Mouse (Mus musculus) heart, embryonic 16.5 days (tissue): Measurements from ENCODE around the gene Necap2. TPM values are rescaled to one million over a fixed set of nuclear protein-coding genes. Genes with fewer than 3 reads are reported as not detected.
A peak's percentile ranks its signal among the peaks of the same experiment; 100 is the strongest.

Source experiments
- ATAC-seq: fragments of 200-750 bp; cut with Nextera tagmentation; replicated peaks from 2 replicates; pipeline ENCODE4 v1.8.0; 2017; ENCODE audit warnings: moderate number of reproducible peaks; ENCODE audit not compliant: insufficient read depth, low FRiP score; ENCODE audit errors: extremely low read depth
- H3K27ac ChIP-seq: fragments of 300-500 bp; sonication (generic); 2 replicates; pipeline ENCODE4 v1.5.1; 2014; ENCODE audit warnings: mild to moderate bottlenecking, low read length, control low read depth, moderate library complexity
- H3K27me3 ChIP-seq: fragments of 300-500 bp; sonication (generic); 2 replicates; pipeline ENCODE4 v1.6.1; 2014; ENCODE audit warnings: low read length, mixed read lengths; ENCODE audit not compliant: control insufficient read depth, insufficient read depth
- H3K36me3 ChIP-seq: fragments of 300-500 bp; sonication (generic); 2 replicates; pipeline ENCODE4 v1.6.1; 2014; ENCODE audit not compliant: control insufficient read depth, insufficient read depth
- H3K4me1 ChIP-seq: fragments of 300-500 bp; sonication (generic); 2 replicates; pipeline ENCODE4 v1.6.1; 2014; ENCODE audit warnings: low read length, mixed read lengths; ENCODE audit not compliant: control insufficient read depth, insufficient read depth
- H3K4me2 ChIP-seq: fragments of 300-500 bp; sonication (generic); 2 replicates; pipeline ENCODE4 v1.6.1; 2014; ENCODE audit warnings: low read depth, mild to moderate bottlenecking, control low read depth, low read length
- H3K4me3 ChIP-seq: fragments of 300-500 bp; sonication (generic); 2 replicates; pipeline ENCODE4 v1.5.1; 2014; ENCODE audit warnings: mild to moderate bottlenecking, control low read depth, low read length
- H3K9ac ChIP-seq: fragments of 300-500 bp; sonication (generic); 2 replicates; pipeline ENCODE4 v1.6.1; 2014; ENCODE audit warnings: low read length, control low read depth
- H3K9me3 ChIP-seq: fragments of 300-500 bp; sonication (generic); replicated peaks from 2 replicates; pipeline ENCODE4 v1.6.1; 2016; ENCODE audit warnings: low read length; ENCODE audit not compliant: control insufficient read depth
- WGBS: fragments of 180-500 bp; shearing (Covaris S2); extraction: QIAGEN DNeasy Blood & Tissue Kit; methylation state at CpG from one replicate; pipeline ENCODE4 v1.1.7; 2014; 5-methylcytosine and 5-hydroxymethylcytosine counted together
- polyA plus RNA-seq: library from polyadenylated mRNA; unstranded; fragments of >200 nt; fragmentation: Nextera tagmentation; extraction: Ambion mirVana; gene quantifications from 2 replicates; pipeline ENCODE4 v1.2.1, GENCODE M21; 2015

Gene Necap2
- polyA plus RNA-seq, result 49.8 and 50.1 TPM in 2 replicates

- Histone ChIP-seq H3K4me3 (peak within 1 kb of the TSS; percentile 100), H3K27ac (peak within 1 kb of the TSS; percentile 80), H3K4me1 (peaks cover 29% of the 10 kb centered on the region), H3K4me2 (peak within 1 kb of the TSS; percentile 96), H3K27me3 (no peaks in the 10 kb centered on the region), H3K9ac (peak within 1 kb of the TSS; percentile 99), H3K9me3 (no peaks in the 10 kb centered on the region; the same call in 1 of the 2 replicates), H3K36me3 (no peaks in the 10 kb centered on the region; the same call in 1 of the 2 replicates)
- WGBS, result under 1% methylated on average over 67 of the region's 67 CpGs
- peak; percentile 83 for ATAC-seq
Measured at GRCm38 (mm10) chr4:141077681-141078509, at the start of gene Necap2. Gene Necap2, minus strand, starts transcription at chr4:141078357.

DNA sequence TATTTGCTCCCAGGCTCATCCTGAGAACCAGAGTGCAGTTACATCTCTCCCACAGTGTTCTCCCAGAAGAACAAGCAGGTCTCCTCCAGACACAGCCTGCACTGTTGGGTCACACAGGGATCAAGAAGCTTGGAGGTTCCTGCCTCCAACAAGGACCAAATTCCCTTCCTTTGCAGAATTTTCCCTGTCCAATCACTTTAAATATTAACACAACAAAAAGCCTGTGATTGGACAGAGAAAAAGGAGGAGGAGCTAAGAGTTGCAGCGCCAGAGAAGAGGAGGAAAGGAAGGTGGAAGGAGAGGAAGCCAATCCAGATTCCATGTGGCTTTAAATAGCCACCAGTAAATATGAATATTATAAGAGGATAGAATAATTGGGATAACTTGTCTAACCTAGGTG, 44.9 kb upstream of the Necap2 start:
- H3K9me3 ChIP-seq, result no peaks in the 10 kb centered on the region
- WGBS, result 27% methylated on average over 1 of the region's 1 CpGs
- H3K36me3 ChIP-seq, result peaks cover 4% of the 10 kb centered on the region
- H3K4me1 ChIP-seq, result peaks cover 28% of the 10 kb centered on the region
- no peak overlapping the region for H3K27ac ChIP-seq
- no peaks in the 10 kb centered on the region for H3K27me3 ChIP-seq
- ATAC-seq, result no peak
- H3K4me2 ChIP-seq, result no peak overlapping the region
- no peak overlapping the region for H3K9ac ChIP-seq
- H3K4me3 ChIP-seq, result no peak overlapping the region

DNA sequence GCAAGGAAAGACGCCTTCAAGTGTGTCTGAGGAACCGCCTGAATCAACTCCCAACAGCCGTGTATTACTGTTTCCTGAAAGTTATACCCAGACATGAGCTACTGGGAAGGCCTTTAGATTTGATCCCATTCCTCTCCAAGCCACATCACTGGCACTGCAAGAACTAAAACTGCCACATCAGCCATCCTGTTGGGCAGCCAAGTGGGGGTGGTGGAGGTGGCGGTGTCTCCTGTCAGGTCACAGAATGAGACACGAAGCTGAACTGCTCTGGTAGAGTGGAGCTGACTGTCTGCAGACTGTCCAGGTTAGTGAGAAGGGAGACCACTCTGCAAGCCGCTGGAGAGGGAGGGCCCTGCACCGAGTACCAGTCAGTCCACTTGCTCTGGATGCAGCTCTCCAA, 44.5 kb upstream of the Necap2 start:
- H3K4me2 ChIP-seq, result no peak overlapping the region
- H3K27ac ChIP-seq, result no peak overlapping the region
- no peak overlapping the region for H3K4me3 ChIP-seq
- H3K4me1 ChIP-seq, result peaks cover 28% of the 10 kb centered on the region
- peaks cover 4% of the 10 kb centered on the region for H3K36me3 ChIP-seq
- no peaks in the 10 kb centered on the region for H3K9me3 ChIP-seq
- no peaks in the 10 kb centered on the region for H3K27me3 ChIP-seq
- WGBS, result 64% methylated on average over 7 of the region's 7 CpGs
- no peak; the same call in 1 of the 2 replicates for ATAC-seq
- no peak overlapping the region for H3K9ac ChIP-seq

- 0 out of 2 replicates have a peak, but pooled peaks have one; percentile 33 for ATAC-seq
- Histone ChIP-seq H3K9me3 (no peaks in the 10 kb centered on the region), H3K27ac (no peak overlapping the region), H3K4me1 (peaks cover 28% of the 10 kb centered on the region), H3K36me3 (peaks cover 16% of the 10 kb centered on the region), H3K4me2 (no peak overlapping the region), H3K4me3 (no peak overlapping the region), H3K9ac (no peak overlapping the region), H3K27me3 (no peaks in the 10 kb centered on the region)
- 25% methylated on average over 11 of the region's 11 CpGs for WGBS
Measured at GRCm38 (mm10) chr4:141120700-141121099, 42.5 kb upstream of the Necap2 start.

- ATAC-seq, result no peak
- H3K27ac ChIP-seq, result no peak overlapping the region
- no peak overlapping the region for H3K4me3 ChIP-seq
- H3K9me3 ChIP-seq, result no peaks in the 10 kb centered on the region
- H3K27me3 ChIP-seq, result no peaks in the 10 kb centered on the region
- 58% methylated on average over 4 of the region's 4 CpGs for WGBS
- peaks cover 32% of the 10 kb centered on the region for H3K36me3 ChIP-seq
- H3K4me1 ChIP-seq, result peaks cover 27% of the 10 kb centered on the region
- H3K9ac ChIP-seq, result 0 out of 2 replicates have a peak overlapping the region, but pooled peaks have one; percentile 9
- H3K4me2 ChIP-seq, result no peak overlapping the region
Measured at GRCm38 (mm10) chr4:141118691-141119090, 40.5 kb upstream of the Necap2 start.

DNA sequence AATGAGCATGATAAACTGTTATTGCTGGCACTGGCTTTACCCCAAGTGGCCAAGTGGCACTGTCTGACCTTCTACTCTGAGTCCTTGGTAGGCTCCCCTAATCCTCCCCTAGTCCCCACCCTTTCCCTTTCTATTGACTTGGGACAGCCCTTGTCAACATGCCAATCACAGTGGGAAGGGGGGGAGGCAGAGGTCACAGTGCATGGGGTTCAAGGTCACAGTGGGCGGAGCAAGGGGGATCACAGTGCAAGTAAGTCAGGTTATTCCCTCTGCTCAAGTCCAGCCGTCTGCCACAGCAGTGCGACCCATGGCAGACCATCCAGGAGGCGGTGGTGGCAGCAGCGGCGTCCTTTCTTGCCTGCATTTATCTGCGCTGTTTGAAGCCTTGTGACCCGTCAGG, 37.2 kb upstream of the Necap2 start:
- no peaks in the 10 kb centered on the region for H3K9me3 ChIP-seq
- ATAC-seq, result no peak
- peaks cover 40% of the 10 kb centered on the region for H3K36me3 ChIP-seq
- no peak overlapping the region for H3K4me2 ChIP-seq
- H3K27ac ChIP-seq, result no peak overlapping the region
- H3K4me1 ChIP-seq, result peaks cover 12% of the 10 kb centered on the region
- H3K9ac ChIP-seq, result no peak overlapping the region
- H3K27me3 ChIP-seq, result no peaks in the 10 kb centered on the region
- no peak overlapping the region for H3K4me3 ChIP-seq
- WGBS, result 74% methylated on average over 8 of the region's 8 CpGs

- Histone ChIP-seq H3K27me3 (no peaks in the 10 kb centered on the region), H3K4me2 (no peak overlapping the region), H3K36me3 (peaks cover 40% of the 10 kb centered on the region), H3K27ac (0 out of 2 replicates have a peak overlapping the region, but pooled peaks have one; percentile 4), H3K9ac (no peak overlapping the region), H3K4me3 (no peak overlapping the region), H3K4me1 (peaks cover 12% of the 10 kb centered on the region), H3K9me3 (no peaks in the 10 kb centered on the region)
- 72% methylated on average over 6 of the region's 6 CpGs for WGBS
- ATAC-seq, result no peak
Measured at GRCm38 (mm10) chr4:141114521-141114981, 36.4 kb upstream of the Necap2 start.

DNA sequence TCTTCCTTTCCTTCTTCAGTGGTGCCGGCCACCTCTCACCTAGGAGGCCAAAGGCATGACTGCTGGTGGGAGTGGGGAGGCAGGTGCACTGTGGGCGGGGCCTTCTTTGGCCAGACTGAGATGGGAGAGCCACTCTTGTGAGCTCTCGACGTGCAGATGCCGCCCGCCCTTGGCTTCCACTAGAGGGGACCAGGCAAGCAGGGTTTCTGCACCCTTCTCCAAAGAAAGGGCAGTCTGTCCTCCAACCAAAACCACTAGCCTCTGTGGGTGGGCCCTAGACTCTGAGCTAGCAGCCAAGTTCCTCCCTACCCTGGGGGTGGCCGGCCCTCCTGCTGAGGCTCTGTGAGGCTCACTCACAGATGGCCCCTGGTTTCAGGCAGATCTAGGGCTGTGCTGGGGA, 35.7 kb upstream of the Necap2 start:
- Histone ChIP-seq H3K9me3 (no peaks in the 10 kb centered on the region), H3K4me2 (no peak overlapping the region), H3K4me1 (peaks cover 7% of the 10 kb centered on the region), H3K9ac (no peak overlapping the region), H3K27ac (no peak overlapping the region), H3K36me3 (peaks cover 40% of the 10 kb centered on the region), H3K27me3 (no peaks in the 10 kb centered on the region), H3K4me3 (no peak overlapping the region)
- 67% methylated on average over 7 of the region's 7 CpGs for WGBS
- no peak for ATAC-seq

DNA sequence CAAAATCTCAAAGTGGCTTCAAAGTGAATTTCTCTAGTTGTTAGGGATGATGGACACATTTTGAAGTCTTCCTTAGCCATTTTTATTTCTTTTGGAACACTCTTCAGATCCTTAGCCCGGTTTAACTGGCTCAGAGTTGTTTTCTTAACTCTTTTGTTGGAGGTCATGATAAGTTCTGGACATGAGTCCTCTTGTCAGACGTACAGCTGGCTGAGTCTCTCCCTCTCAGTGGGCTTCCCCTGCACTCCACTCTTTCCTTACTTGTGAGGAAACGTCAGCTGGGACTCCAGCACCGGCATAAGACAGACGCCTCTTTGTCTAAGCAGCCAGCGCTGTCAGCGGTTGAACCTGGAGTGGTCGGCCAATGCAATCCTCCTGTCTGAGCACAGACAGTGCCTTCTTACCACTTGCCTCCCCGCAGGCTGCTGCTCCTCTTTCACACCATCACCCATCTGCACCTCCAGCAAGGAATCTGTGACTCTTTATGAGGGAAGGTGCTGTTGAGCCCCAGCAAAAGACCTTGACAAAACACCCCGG, 30.1 kb upstream of the Necap2 start:
- no peak overlapping the region for H3K4me3 ChIP-seq
- H3K27ac ChIP-seq, result peak overlapping the region; percentile 30; the same call in 1 of the 2 replicates
- H3K9ac ChIP-seq, result 0 out of 2 replicates have a peak overlapping the region, but pooled peaks have one; percentile 9
- peaks cover 5% of the 10 kb centered on the region; the same call in 1 of the 2 replicates for H3K36me3 ChIP-seq
- no peaks in the 10 kb centered on the region for H3K27me3 ChIP-seq
- no peaks in the 10 kb centered on the region for H3K4me1 ChIP-seq
- ATAC-seq, result no peak; the same call in 1 of the 2 replicates
- WGBS, result 20% methylated on average over 10 of the region's 10 CpGs
- no peaks in the 10 kb centered on the region for H3K9me3 ChIP-seq
- no peak overlapping the region for H3K4me2 ChIP-seq
